7 mouse cellular contexts compared by ENCODE assay signal in the genomic region with DNA sequence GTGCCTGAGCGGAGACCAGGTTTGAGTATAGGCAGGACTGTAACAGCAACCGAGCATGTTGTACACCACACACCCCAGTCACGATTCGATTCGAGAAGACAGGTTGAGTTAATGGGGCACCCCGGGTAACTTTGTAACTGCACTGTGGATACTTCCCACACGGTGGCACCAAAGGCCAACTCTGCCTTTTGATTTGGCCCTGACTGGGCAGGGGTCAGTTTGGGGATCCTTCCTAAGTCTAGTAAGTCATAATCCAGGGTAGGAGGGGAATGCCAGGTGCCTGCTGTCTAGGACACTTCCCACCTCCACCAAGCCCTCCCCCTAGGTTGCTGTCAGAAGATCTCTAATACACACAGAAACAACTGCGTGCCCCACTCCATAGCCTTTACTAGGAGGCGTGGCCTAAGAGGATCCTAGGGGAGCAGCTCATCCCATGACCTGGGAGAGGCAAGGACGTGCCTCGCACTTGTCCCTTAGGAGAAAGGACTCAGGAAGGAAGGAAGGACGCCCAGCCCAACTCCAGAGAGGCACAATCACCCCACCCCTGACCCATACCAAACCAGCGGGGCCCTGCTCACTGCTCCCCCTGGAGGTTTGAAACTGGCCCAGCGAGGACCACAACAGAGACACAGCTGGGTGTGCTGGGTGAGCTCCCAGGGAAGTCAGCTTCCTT. TPM values are rescaled to one million over a fixed set of nuclear protein-coding genes. Genes with fewer than 3 reads are reported as not detected.
DNase-seq lines count a peak whose midpoint lies in the region; ATAC-seq and TF ChIP-seq lines count a peak whose summit lies in the region.

No protein-coding gene starts in this region.

- no peak overlapping the region for H3K27ac ChIP-seq in MEL (ENCODE audit: control insufficient read depth, low read depth, low read length)
- H3K27ac ChIP-seq in embryonic facial prominence, embryonic 15.5 days (replicated peaks) = no peak overlapping the region
- H3K27ac ChIP-seq in heart, postnatal 0 days (ENCODE audit: low read depth) = peak overlapping the region; percentile 25; the same call in 1 of the 2 replicates

- H3K27me3 ChIP-seq in MEL (ENCODE audit: control insufficient read depth in 1 of 2, insufficient read depth in 2 of 2, low read length in 2 of 2) = no peaks in the 10 kb centered on the region
- H3K27me3 ChIP-seq in embryonic facial prominence, embryonic 15.5 days = no peaks in the 10 kb centered on the region
- 0 out of 2 replicates have a peak, but pooled peaks cover 3% of the 10 kb centered on the region for H3K27me3 ChIP-seq in heart, postnatal 0 days (ENCODE audit: control insufficient read depth, insufficient read depth, low read length)
- peaks cover 12% of the 10 kb centered on the region for H3K27me3 ChIP-seq in megakaryocyte, embryonic 14.5 days (replicated peaks)

- H3K79me2 ChIP-seq in MEL (ENCODE audit: control insufficient read depth, insufficient read depth, low read length, poor library complexity) = no peaks in the 10 kb centered on the region

- whole genome bisulfite sequencing in embryonic facial prominence, embryonic 15.5 days = 8% methylated on average over 14 of the region's 14 CpGs
- WGBS in heart, postnatal 0 days = 4% methylated on average over 14 of the region's 14 CpGs

- DNase-seq in MEL (ENCODE audit: low read depth, low spot score) = peak; percentile 81
- DNase-seq in adrenal gland, postnatal 36 days = peak; percentile 74 to 82
- peak; percentile 53 for DNase-seq in heart, postnatal 0 days (ENCODE audit: low spot score)
- peak; percentile 86 to 91 for DNase-seq in kidney, postnatal 25 days
- peak; percentile 49 to 67 for DNase-seq in spleen, postnatal 14 days (ENCODE audit: low spot score in 2 of 2)

- TF ChIP-seq RAD21 in MEL (IDR thresholded peaks at IDR 0.05; ENCODE audit: low read depth, low read length) = peak; percentile 97

- no peak for TF ChIP-seq POLR2A in MEL (IDR thresholded peaks at IDR 0.05; ENCODE audit: control insufficient read depth in 1 of 2, insufficient read depth in 1 of 2, low read depth in 1 of 2, low read length in 2 of 2, poor library complexity in 1 of 2)

- H3K4me2 ChIP-seq in embryonic facial prominence, embryonic 15.5 days (replicated peaks) = peak overlapping the region; percentile 35
- H3K4me2 ChIP-seq in heart, postnatal 0 days (ENCODE audit: low read depth, low read length) = peak overlapping the region; percentile 63

- H3K9me3 ChIP-seq in MEL (replicated peaks; ENCODE audit: insufficient read depth, low read length) = no peaks in the 10 kb centered on the region
- no peaks in the 10 kb centered on the region for H3K9me3 ChIP-seq in embryonic facial prominence, embryonic 15.5 days (replicated peaks)
- no peaks in the 10 kb centered on the region for H3K9me3 ChIP-seq in heart, postnatal 0 days (replicated peaks; ENCODE audit: control insufficient read depth, low read length)
- no peaks in the 10 kb centered on the region for H3K9me3 ChIP-seq in megakaryocyte, embryonic 14.5 days

- H3K4me3 ChIP-seq in MEL (ENCODE audit: control insufficient read depth in 1 of 2, insufficient read depth in 1 of 2, low read depth in 2 of 2, low read length in 2 of 2) = peak overlapping the region; percentile 59 to 70
- H3K4me3 ChIP-seq in embryonic facial prominence, embryonic 15.5 days (replicated peaks) = peak overlapping the region; percentile 18; the same call in 1 of the 2 replicates
- H3K4me3 ChIP-seq in heart, postnatal 0 days (ENCODE audit: low read depth, low read length) = peak overlapping the region; percentile 34
- peak overlapping the region; percentile 93 for H3K4me3 ChIP-seq in megakaryocyte, embryonic 14.5 days (replicated peaks)

- peaks cover 0 to 8% of the 10 kb centered on the region in 2 experiments; a peak in 2 of 4 replicates for H3K36me3 ChIP-seq in MEL (ENCODE audit: control insufficient read depth in 1 of 2, insufficient read depth in 2 of 2, low read length in 2 of 2)
- H3K36me3 ChIP-seq in embryonic facial prominence, embryonic 15.5 days = no peaks in the 10 kb centered on the region
- no peaks in the 10 kb centered on the region for H3K36me3 ChIP-seq in heart, postnatal 0 days (replicated peaks; ENCODE audit: control insufficient read depth, insufficient read depth, low read length)
- H3K36me3 ChIP-seq in megakaryocyte, embryonic 14.5 days (replicated peaks; ENCODE audit: low read length) = no peaks in the 10 kb centered on the region

- peaks cover 3 to 17% of the 10 kb centered on the region in 2 experiments; a peak in 3 of 4 replicates for H3K4me1 ChIP-seq in MEL (ENCODE audit: control insufficient read depth in 1 of 2, insufficient read depth in 2 of 2, low read length in 2 of 2)
- peaks cover 24% of the 10 kb centered on the region for H3K4me1 ChIP-seq in embryonic facial prominence, embryonic 15.5 days
- peaks cover 4% of the 10 kb centered on the region; the same call in 1 of the 2 replicates for H3K4me1 ChIP-seq in heart, postnatal 0 days (ENCODE audit: control insufficient read depth, insufficient read depth)
- H3K4me1 ChIP-seq in megakaryocyte, embryonic 14.5 days = peaks cover 36% of the 10 kb centered on the region

- peak; percentile 80 to 92 (median 85) for TF ChIP-seq CTCF in MEL (IDR thresholded peaks at IDR 0.05 in 2 of 3, conservative IDR thresholded peaks at IDR 0.05 in 1 of 3; ENCODE audit: control insufficient read depth in 1 of 3, insufficient read depth in 1 of 3, low read depth in 2 of 3, low read length in 3 of 3, poor library complexity in 1 of 3, severe bottlenecking in 1 of 3)
- peak; percentile 72 for TF ChIP-seq CTCF in heart, postnatal 0 days (IDR thresholded peaks at IDR 0.05; ENCODE audit: low read depth)

- peak overlapping the region; percentile 60 for H3K9ac ChIP-seq in MEL (ENCODE audit: control insufficient read depth, low read depth, low read length, poor library complexity, severe bottlenecking)
- no peak overlapping the region for H3K9ac ChIP-seq in embryonic facial prominence, embryonic 15.5 days
- no peak overlapping the region for H3K9ac ChIP-seq in heart, postnatal 0 days (replicated peaks; ENCODE audit: low read depth, low read length)

- TF ChIP-seq EP300 in MEL (IDR thresholded peaks at IDR 0.05; ENCODE audit: low read depth in 1 of 2, low read length in 2 of 2) = no peak
- no peak for TF ChIP-seq EP300 in heart, postnatal 0 days (IDR thresholded peaks at IDR 0.05; ENCODE audit: low read depth)

- ATAC-seq in embryonic facial prominence, embryonic 15.5 days (ENCODE audit: insufficient number of reproducible peaks, low FRiP score, low TSS enrichment, low read depth) = 0 out of 2 replicates have a peak, but pooled peaks have one; percentile 36
- ATAC-seq in heart, postnatal 0 days (ENCODE audit: insufficient read depth, low read depth) = peak; percentile 84

TF ChIP-seq in MEL, 35 proteins besides CTCF, POLR2A, EP300 and RAD21 (continues in another document):
- TF ChIP-seq MAZ (IDR thresholded peaks at IDR 0.05; ENCODE audit: low read depth, low read length) (0 out of 2 replicates have a peak, but pooled peaks have one; percentile 27), MAX (IDR thresholded peaks at IDR 0.05; ENCODE audit: low read length) (no peak), HCFC1 (IDR thresholded peaks at IDR 0.05; ENCODE audit: low read depth, low read length) (0 out of 2 replicates have a peak, but pooled peaks have one; percentile 23)

RNA-seq across cellular contexts. Expression of gene Ripor1, which starts 8.6 kb away (rescaled TPM):
- total RNA-seq in MEL (2012; rRNA removed) = 15.7 and 16.6 TPM in 2 replicates
- polyA plus RNA-seq in MEL (2012; ENCODE audit: insufficient read depth in 1 of 2, insufficient read length in 2 of 2, low read depth in 1 of 2, low replicate concordance in 2 of 2, missing spikeins in 1 of 2) = 100 to 1,000 TPM in 1 of 2 experiments, not detected in 1; 120 TPM
- 10 to 100 TPM; 27.5 to 33.8 TPM for total RNA-seq in adrenal gland, postnatal 36 days (2021)
- 21.6 and 24.9 TPM in 2 replicates for polyA plus RNA-seq in embryonic facial prominence, embryonic 15.5 days (2015; fragmentation: Nextera tagmentation; extraction: Ambion mirVana)
- total RNA-seq in heart, postnatal 0 days (2014; rRNA removed; ENCODE audit: low replicate concordance) = 10.6 and 15.9 TPM in 2 replicates
- polyA plus RNA-seq in heart, postnatal 0 days (2015; fragmentation: Nextera tagmentation; extraction: Ambion mirVana) = 21.2 and 22.2 TPM in 2 replicates
- 19.3 and 27.7 TPM in 2 replicates for polyA plus RNA-seq in megakaryocyte, embryonic 14.5 days (2012; ENCODE audit: insufficient read depth, low replicate concordance)

RNA-seq across cellular contexts. Expression of gene Atp6v0d1, which starts 30.7 kb away (rescaled TPM):
- 43.0 and 51.1 TPM in 2 replicates for total RNA-seq in MEL (2012; rRNA removed)
- polyA plus RNA-seq in MEL (2012; ENCODE audit: insufficient read depth in 1 of 2, insufficient read length in 2 of 2, low read depth in 1 of 2, low replicate concordance in 2 of 2, missing spikeins in 1 of 2) = 10 to 100 TPM in 1 of 2 experiments, not detected in 1; 83.8 TPM
- 100 to 1,000 TPM; 115 to 120 TPM for total RNA-seq in adrenal gland, postnatal 36 days (2021)
- polyA plus RNA-seq in embryonic facial prominence, embryonic 15.5 days (2015; fragmentation: Nextera tagmentation; extraction: Ambion mirVana) = 99.7 and 104 TPM in 2 replicates
- 52.1 and 60.8 TPM in 2 replicates for total RNA-seq in heart, postnatal 0 days (2014; rRNA removed; ENCODE audit: low replicate concordance)
- 57.5 and 58.9 TPM in 2 replicates for polyA plus RNA-seq in heart, postnatal 0 days (2015; fragmentation: Nextera tagmentation; extraction: Ambion mirVana)
- polyA plus RNA-seq in megakaryocyte, embryonic 14.5 days (2012; ENCODE audit: insufficient read depth, low replicate concordance) = 19.8 and 57.3 TPM in 2 replicates

RNA-seq across cellular contexts. Expression of gene Ctcf, which starts 39.9 kb away (rescaled TPM):
- total RNA-seq in MEL (2012; rRNA removed) = 36.4 and 40.7 TPM in 2 replicates
- polyA plus RNA-seq in MEL (2012; ENCODE audit: insufficient read depth in 1 of 2, insufficient read length in 2 of 2, low read depth in 1 of 2, low replicate concordance in 2 of 2, missing spikeins in 1 of 2) = 100 to 1,000 TPM in 1 of 2 experiments, 10 to 100 TPM in 1; 87.1 to 670 TPM
- 10 to 100 TPM; 50.8 to 65.2 TPM for total RNA-seq in adrenal gland, postnatal 36 days (2021)
- polyA plus RNA-seq in embryonic facial prominence, embryonic 15.5 days (2015; fragmentation: Nextera tagmentation; extraction: Ambion mirVana) = 118 and 122 TPM in 2 replicates
- total RNA-seq in heart, postnatal 0 days (2014; rRNA removed; ENCODE audit: low replicate concordance) = 13.7 and 21.3 TPM in 2 replicates
- 42.0 and 42.3 TPM in 2 replicates for polyA plus RNA-seq in heart, postnatal 0 days (2015; fragmentation: Nextera tagmentation; extraction: Ambion mirVana)
- 18.1 and 68.4 TPM in 2 replicates for polyA plus RNA-seq in megakaryocyte, embryonic 14.5 days (2012; ENCODE audit: insufficient read depth, low replicate concordance)

RNA-seq across cellular contexts. Expression of gene Agrp, which starts 40.7 kb away (rescaled TPM):
- total RNA-seq in MEL (2012; rRNA removed) = not detected in 2 replicates
- under 1 TPM in 1 of 2 experiments, not detected in 1; 0.63 TPM for polyA plus RNA-seq in MEL (2012; ENCODE audit: insufficient read depth in 1 of 2, insufficient read length in 2 of 2, low read depth in 1 of 2, low replicate concordance in 2 of 2, missing spikeins in 1 of 2)
- total RNA-seq in adrenal gland, postnatal 36 days (2021) = 1 to 10 TPM in 1 of 2 experiments, under 1 TPM in 1; 0.92 to 1.9 TPM
- polyA plus RNA-seq in embryonic facial prominence, embryonic 15.5 days (2015; fragmentation: Nextera tagmentation; extraction: Ambion mirVana) = 1.7 and 2.3 TPM in 2 replicates
- not detected in 2 replicates for total RNA-seq in heart, postnatal 0 days (2014; rRNA removed; ENCODE audit: low replicate concordance)
- 0.25 and 0.53 TPM in 2 replicates for polyA plus RNA-seq in heart, postnatal 0 days (2015; fragmentation: Nextera tagmentation; extraction: Ambion mirVana)
- not detected in 2 replicates for polyA plus RNA-seq in megakaryocyte, embryonic 14.5 days (2012; ENCODE audit: insufficient read depth, low replicate concordance)

Comparison
In these comparisons a context has a peak if more than half of its experiments do, and no peak if none do; other contexts are left out.
1. H3K4me3 ChIP-seq: peak in every context shown above with its lines; median percentile 93 in megakaryocyte, embryonic 14.5 days; 64 in MEL; 34 in heart, postnatal 0 days; 18 in embryonic facial prominence, embryonic 15.5 days.